Mouse (Mus musculus): ENCODE measurements at regions not wholly inside any gene's neighbourhood (a gene's known extent, or its start where the extent isn't known, plus 50 kb on each side); places are given as distances from the start of the nearest gene placed in this dataset.

- DNase-seq (ENCODE audit: low read depth, low spot score): no peak
Observed at GRCm38 (mm10) chr16:95892356-95892755, 98.4 kb downstream of the Psmg1 start.

GRCm38 (mm10) chr16:95886131-95886530 lies 104.6 kb downstream of the Psmg1 start:
- no peak for DNase-seq (ENCODE audit: low read depth, low spot score)

- DNase-seq (ENCODE audit: low read depth, low spot score): no peak
Observed at GRCm38 (mm10) chr16:95873297-95873696, 117.5 kb downstream of the Psmg1 start.

GRCm38 (mm10) chr16:95872436-95872835 lies 118.3 kb downstream of the Psmg1 start:
- DNase-seq (ENCODE audit: low read depth, low spot score): no peak

- DNase-seq (ENCODE audit: low read depth, low spot score): no peak
Observed at GRCm38 (mm10) chr16:95870291-95870690, 120.5 kb downstream of the Psmg1 start.

GRCm38 (mm10) chr16:95869501-95869900 lies 121.3 kb downstream of the Psmg1 start:
- peak; percentile 51 for DNase-seq (ENCODE audit: low read depth, low spot score)

GRCm38 (mm10) chr16:95868896-95869295 lies 121.9 kb downstream of the Psmg1 start:
- no peak for DNase-seq (ENCODE audit: low read depth, low spot score)

GRCm38 (mm10) chr16:95867516-95867915 lies 123.2 kb downstream of the Psmg1 start:
- no peak for DNase-seq (ENCODE audit: low read depth, low spot score)

- no peak for DNase-seq (ENCODE audit: low read depth, low spot score)
Observed at GRCm38 (mm10) chr16:95866866-95867420, 123.8 kb downstream of the Psmg1 start.

- DNase-seq (ENCODE audit: low read depth, low spot score): no peak
Observed at GRCm38 (mm10) chr16:95865603-95866002, 125.2 kb downstream of the Psmg1 start.

- no peak for DNase-seq (ENCODE audit: low read depth, low spot score)
Observed at GRCm38 (mm10) chr16:95864646-95865045, 126.1 kb downstream of the Psmg1 start.

- DNase-seq (ENCODE audit: low read depth, low spot score): no peak
Observed at GRCm38 (mm10) chr16:95864106-95864505, 126.7 kb downstream of the Psmg1 start.

- no peak for DNase-seq (ENCODE audit: low read depth, low spot score)
Observed at GRCm38 (mm10) chr16:95863565-95863964, 127.2 kb downstream of the Psmg1 start.

GRCm38 (mm10) chr16:95862621-95863020 lies 128.1 kb downstream of the Psmg1 start:
- no peak for DNase-seq (ENCODE audit: low read depth, low spot score)

GRCm38 (mm10) chr16:95861231-95861690 lies 129.5 kb downstream of the Psmg1 start:
- DNase-seq (ENCODE audit: low read depth, low spot score): no peak

GRCm38 (mm10) chr16:95860810-95861209 lies 129.9 kb downstream of the Psmg1 start:
- no peak for DNase-seq (ENCODE audit: low read depth, low spot score)

- no peak for DNase-seq (ENCODE audit: low read depth, low spot score)
Observed at GRCm38 (mm10) chr16:95860111-95860510, 130.6 kb downstream of the Psmg1 start.

- DNase-seq (ENCODE audit: low read depth, low spot score): no peak
Observed at GRCm38 (mm10) chr16:95857403-95857802, 133.4 kb downstream of the Psmg1 start.

- no peak for DNase-seq (ENCODE audit: low read depth, low spot score)
Observed at GRCm38 (mm10) chr16:95855230-95855629, 135.5 kb downstream of the Psmg1 start.

GRCm38 (mm10) chr16:95851907-95852306 lies 138.9 kb downstream of the Psmg1 start:
- no peak for DNase-seq (ENCODE audit: low read depth, low spot score)

GRCm38 (mm10) chr16:95848555-95849082 lies 142.1 kb downstream of the Psmg1 start:
- DNase-seq (ENCODE audit: low read depth, low spot score): peak; percentile 93

GRCm38 (mm10) chr16:95847765-95848483 lies 142.8 kb downstream of the Psmg1 start:
- DNase-seq (ENCODE audit: low read depth, low spot score): peak; percentile 91

GRCm38 (mm10) chr16:95845323-95845860 lies 143.5 kb downstream of the Ets2 start:
- DNase-seq (ENCODE audit: low read depth, low spot score): peak; percentile 58

Data from forelimb bud, embryonic 11.5 days (tissue).